Mouse (Mus musculus) ES-Bruce4 (cell line): Measurements from ENCODE around the gene Gm10073.

ENCODE experiments used
- CTCF ChIP-seq: IDR thresholded peaks from one replicate; pipeline ENCODE4 v1.8.1; 2011; ENCODE audit warnings: low read depth, low read length
- EP300 ChIP-seq: IDR thresholded peaks from 2 replicates; pipeline ENCODE4 v1.6.1; 2011; ENCODE audit warnings: low read depth, low read length; ENCODE audit not compliant: insufficient read depth
- POLR2A ChIP-seq: IDR thresholded peaks from one replicate; pipeline ENCODE4 v1.8.1; 2011; ENCODE audit warnings: low read length; ENCODE audit not compliant: insufficient read depth

DNA sequence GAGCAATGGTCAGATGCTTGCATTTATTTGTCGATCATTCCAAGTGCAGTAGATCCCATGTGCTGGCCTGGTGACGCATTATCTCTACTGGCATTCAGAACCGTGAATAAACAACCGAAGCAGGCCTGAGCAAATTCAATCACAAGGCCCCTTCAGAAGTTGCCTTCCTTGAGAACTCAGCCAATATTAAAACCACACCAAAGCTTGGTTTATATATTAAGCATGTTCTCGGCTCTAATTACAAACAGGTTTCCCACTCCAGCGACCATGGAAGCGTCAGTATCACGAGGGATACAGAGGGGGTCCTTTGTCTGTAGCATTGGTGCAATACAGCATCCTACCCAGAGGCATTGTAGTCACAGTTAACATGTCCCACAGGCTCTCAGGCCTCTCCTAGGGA is 30.2 kb downstream of the Gm10073 start:
- TF ChIP-seq CTCF (no peak), EP300 (no peak), POLR2A (no peak)
